Mouse (Mus musculus): ENCODE data around the gene Usp28. TPM values are rescaled to one million over a fixed set of nuclear protein-coding genes. Genes with fewer than 3 reads are reported as not detected.

The Usp28 gene
- total RNA-seq, 2 experiments from 2014 or later = 34.4 to 35.0 TPM

DNA sequence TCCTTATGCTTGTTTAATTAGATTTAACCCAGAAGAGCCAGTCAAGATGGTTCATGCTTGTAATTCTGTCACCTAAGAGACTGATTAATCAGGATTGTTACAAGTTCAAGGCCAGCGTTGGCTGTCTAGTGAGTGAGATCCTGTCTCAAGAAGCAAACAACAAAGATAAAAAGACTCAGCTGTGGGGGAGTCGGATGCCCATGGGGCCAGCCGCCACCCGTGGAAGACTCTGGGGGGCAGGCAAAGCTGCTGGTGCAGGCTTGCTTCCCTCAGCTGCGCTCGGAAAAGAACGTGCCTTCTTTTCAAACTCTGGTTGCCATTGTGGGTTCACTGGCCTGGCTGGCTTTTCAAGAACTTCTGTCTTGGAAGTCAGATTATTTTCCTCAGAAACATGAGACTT is 30.6 kb downstream of the Usp28 start:
- DNase-seq (ENCODE audit: low spot score in 2 of 2) = no peak

- no peak for DNase-seq (ENCODE audit: low spot score in 2 of 2)
These were observed 36.1 kb downstream of the Usp28 start for GRCm38 (mm10) chr9:49021289-49021688.

- DNase-seq (ENCODE audit: low spot score in 2 of 2) = no peak
These were observed 38.8 kb downstream of the Usp28 start for GRCm38 (mm10) chr9:49023956-49024355.

DNA sequence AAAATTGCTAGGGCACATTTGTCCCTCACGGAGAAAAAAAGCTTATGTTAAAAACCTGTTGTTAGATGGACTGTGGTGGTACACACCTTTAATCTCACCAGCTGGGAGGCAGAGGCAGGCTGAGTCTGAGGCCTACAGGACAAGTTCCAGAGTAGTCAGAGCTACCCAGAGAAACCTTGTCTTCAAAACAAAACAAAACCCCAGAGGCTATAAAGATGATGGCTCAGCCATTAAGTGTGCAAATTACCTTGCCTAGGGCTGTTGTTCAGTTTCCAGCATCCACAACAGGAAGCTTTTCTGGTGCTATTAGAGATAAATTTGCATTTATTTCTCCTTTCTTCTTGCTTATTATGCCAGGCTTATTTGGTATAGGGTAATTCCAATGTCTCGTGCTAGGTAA is 39.4 kb downstream of the Usp28 start:
- DNase-seq (ENCODE audit: low spot score in 2 of 2) = no peak

- peak; percentile 40 to 46 for DNase-seq (ENCODE audit: low spot score in 2 of 2)
These were observed 49.6 kb downstream of the Usp28 start for GRCm38 (mm10) chr9:49034764-49035163.

DNA sequence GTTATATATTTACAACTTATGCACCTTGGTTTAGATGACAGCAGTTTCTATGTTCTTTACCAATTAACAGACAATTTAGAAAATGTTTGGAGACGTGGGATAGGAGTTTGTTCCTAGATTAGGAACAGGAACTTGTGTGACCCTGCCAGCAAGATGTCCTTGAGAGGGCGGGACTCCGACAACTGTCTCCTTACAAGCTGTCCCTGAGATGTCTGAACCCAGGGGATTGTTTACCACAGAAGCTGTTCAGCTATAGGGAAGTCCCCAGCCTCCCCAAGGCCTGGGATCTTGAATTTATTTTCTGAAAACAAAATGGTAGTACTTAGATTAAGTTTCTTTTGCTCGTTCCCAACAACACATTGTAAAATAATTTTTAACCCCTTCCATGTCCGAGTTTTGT is 65.7 kb downstream of the Usp28 start:
- no peak for DNase-seq (ENCODE audit: low spot score in 2 of 2)

DNA sequence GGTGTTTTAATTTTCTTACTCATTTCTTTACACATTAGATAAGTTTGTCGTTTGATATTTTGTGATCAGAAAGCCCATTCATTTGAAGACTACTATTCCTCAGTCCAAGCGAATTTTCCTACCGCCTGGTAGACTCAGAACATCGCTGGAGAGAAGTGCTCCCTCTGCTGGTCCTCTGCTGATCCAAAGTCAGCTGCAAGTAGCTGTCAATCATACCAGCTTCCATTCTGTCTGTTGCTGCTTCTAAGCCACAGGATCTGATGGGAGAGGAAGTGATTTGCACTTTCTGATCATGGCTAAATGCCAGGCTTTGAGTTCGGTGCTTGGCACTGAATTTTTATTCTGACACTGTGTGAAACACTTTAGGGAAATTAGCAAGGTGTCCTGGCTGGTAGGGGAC is 66.2 kb downstream of the Usp28 start:
- DNase-seq (ENCODE audit: low spot score in 2 of 2) = peak; percentile 65 to 72

DNA sequence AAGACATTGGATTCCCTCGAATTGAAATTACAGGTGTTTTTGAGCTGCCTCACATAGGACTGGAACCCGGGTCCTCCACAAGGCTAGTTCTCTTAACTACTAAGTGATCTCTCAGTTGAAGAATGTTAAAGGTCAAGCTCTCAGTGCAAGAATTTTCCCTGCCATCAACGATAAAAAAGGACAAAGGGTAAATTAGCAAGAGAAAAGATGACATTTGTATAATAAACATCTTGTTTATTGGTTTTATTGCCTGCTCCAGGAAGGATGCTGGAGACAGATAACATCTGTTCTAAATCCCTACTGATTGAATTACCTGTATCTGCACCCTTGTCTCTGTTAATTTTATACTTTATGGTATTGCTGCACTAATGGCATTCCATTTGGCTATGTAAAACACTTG is 68.9 kb downstream of the Usp28 start:
- no peak for DNase-seq (ENCODE audit: low spot score in 2 of 2)

DNA sequence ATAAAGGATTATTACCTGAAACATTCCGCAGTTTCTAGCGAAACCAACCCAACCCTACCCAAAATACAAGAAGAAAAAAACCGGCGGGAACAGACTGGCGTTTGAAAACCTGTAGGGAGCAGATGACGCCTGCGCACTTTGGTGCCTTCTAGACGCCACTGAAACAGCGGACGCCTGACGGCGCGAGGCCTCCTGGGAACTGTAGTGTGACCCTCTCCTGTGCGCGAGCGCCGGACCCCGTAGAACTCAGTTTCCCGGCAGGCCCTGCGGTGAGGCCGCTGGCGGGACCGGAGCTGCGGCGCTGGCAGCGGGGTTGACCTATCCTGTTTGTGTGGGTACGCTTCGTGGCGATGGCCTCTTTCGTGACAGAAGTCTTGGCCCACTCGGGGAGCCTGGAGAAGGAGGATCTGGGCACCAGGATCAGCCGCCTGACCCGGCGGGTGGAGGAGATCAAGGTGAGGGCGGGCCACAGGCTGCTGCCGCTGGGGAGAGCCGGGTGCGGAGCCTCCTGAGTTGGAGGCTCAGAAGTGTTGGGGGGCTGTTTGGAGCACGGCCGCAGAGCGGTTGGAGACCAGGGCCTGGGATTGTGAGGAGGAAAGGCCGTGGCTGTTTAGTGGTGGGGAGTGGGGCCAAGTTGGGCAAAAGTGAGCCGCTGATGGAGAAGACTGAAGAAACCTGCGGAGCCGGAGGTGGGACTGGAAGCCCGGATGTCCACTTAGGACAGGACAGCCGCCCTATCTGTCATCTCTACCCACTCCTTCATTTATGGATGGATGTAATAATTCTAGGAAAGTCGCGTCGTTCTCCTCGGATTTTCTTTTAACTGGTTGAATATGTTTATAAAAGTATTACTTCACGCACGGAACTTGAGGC is 70.4 kb downstream of the Usp28 start, which contains the start of gene Zw10:
Gene Zw10 (plus strand): TSS at position 281 of the 873 bp plus-strand sequence.
- peak; percentile 96 to 98 for DNase-seq (ENCODE audit: low spot score in 2 of 2)

DNA sequence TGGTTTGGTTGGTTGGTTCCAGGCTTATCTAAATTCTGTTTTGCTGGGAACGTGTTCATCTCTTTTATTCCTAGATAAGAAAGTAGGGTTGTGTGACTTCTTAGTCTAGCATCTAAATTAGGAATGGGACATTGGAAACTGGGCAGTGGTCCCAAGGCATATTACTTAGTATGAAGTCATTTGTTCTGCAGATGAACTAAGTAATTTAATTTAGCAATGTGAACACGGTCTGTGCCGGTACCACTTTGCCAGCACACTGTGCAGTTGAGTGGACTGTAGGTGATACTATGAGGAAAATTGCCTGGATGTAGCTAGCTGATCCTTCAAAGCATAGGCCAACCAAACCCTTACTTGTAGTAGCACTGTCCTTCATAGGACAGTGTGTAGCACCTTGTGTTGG is 91.7 kb downstream of the Usp28 start:
- DNase-seq (ENCODE audit: low spot score in 2 of 2) = no peak

GRCm38 (mm10) chr9:49081107-49081506 is 95.9 kb downstream of the Usp28 start, which contains the start of gene Tmprss5:
Gene Tmprss5 (plus strand): TSS chr9:49081260.
- no peak for DNase-seq (ENCODE audit: low spot score in 2 of 2)

DNA sequence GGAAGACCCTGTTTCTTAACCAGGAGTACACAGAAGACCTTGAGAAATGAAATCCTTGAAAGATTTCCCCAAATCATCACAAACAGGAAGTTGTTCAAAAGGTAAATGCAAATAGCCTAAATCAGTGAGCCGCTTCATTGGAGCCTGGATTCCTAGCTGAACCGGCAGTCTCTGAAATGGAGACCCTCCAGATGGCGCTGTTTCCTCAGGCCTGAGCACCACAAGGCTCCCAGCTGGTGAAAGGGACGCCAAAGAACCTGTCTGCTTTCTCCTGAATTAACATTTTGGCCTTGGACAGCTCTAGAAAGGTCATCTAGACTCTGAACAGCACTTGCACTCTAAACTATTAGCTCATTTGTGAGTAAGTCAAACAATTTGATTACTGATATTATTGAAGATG is 96.4 kb downstream of the Usp28 start:
- peak; percentile 81 to 88 for DNase-seq (ENCODE audit: low spot score in 2 of 2)

- DNase-seq (ENCODE audit: low spot score in 2 of 2) = no peak
These were observed 102.1 kb downstream of the Usp28 start for GRCm38 (mm10) chr9:49087317-49087716.

Other genes starting within 250 kb of the Usp28 start
- 10 to 100 TPM; 63.6 to 86.3 TPM for gene Zbtb16, start 149.2 kb upstream of the Usp28 start, total RNA-seq (2021)
- gene Htr3a, start 74.3 kb upstream of the Usp28 start, total RNA-seq (2021) = 10 to 100 TPM in 1 of 2 experiments, 1 to 10 TPM in 1; 8.1 to 10.2 TPM
- gene Htr3b, start 20.4 kb upstream of the Usp28 start, total RNA-seq (2021) = not detected
- gene Zw10, start 70.2 kb downstream of the Usp28 start, total RNA-seq (2021) = 10 to 100 TPM; 16.9 to 18.2 TPM
- gene Tmprss5, start 95.9 kb downstream of the Usp28 start, total RNA-seq (2021) = 1 to 10 TPM in 1 of 2 experiments, under 1 TPM in 1; 0.45 to 1.3 TPM